ENCODE assay signal across 20 mouse cellular contexts in genomic region chr6:147021181-147021580, GRCm38 (mm10).
DNase-seq lines count a peak whose midpoint lies in the region; ATAC-seq lines count a peak whose summit lies in the region.
"Had no signal": no experiment of that assay in that cellular context is flagged by ENCODE, and none has a peak within 500 bp of the region (broad histone marks: within the 10 kb centered on the region; RNA-seq: fewer than 3 reads in every experiment).

No protein-coding gene starts in this region.

- DNase-seq in cerebellum, adult 11-12 months: peak; percentile 32
- DNase-seq in cerebellum, adult 9-11 months: peak; percentile 34
- no peak for DNase-seq in cerebellum, adult 8-10 months
- DNase-seq in cerebellum, postnatal 14 days: peak; percentile 50 to 78
- no peak for DNase-seq in ovary, postnatal 14 days (ENCODE audit: low spot score)
- DNase-seq: adrenal gland, adult 8-10 months; adrenal gland, postnatal 25 days; embryo, embryonic 11 days; gastrocnemius, postnatal 10 days; gastrocnemius, postnatal 36 days; heart, adult 2 months; heart, postnatal 14 days; heart, postnatal 4 days; kidney, adult 18-20 months had no signal

- ATAC-seq in cerebellum, adult (ENCODE audit: insufficient number of reproducible peaks, low FRiP score, low TSS enrichment): no peak
- ATAC-seq: activated CD4-positive, CD25-positive, alpha-beta regulatory T cell, adult 4 months; forebrain, embryonic 16.5 days; hindbrain, postnatal 0 days; inflammation-experienced regulatory T-cells, adult 6 months; intestine, embryonic 16.5 days had no signal

Comparison
In these comparisons a context has a peak if more than half of its experiments do, and no peak if none do; other contexts are left out.
1. DNase-seq: peak in cerebellum, adult 11-12 months (single experiment), cerebellum, adult 9-11 months (single experiment) and cerebellum, postnatal 14 days (2 of 2); none in cerebellum, adult 8-10 months (single experiment) and ovary, postnatal 14 days (single experiment).